Mouse (Mus musculus): ENCODE results near the gene Dhx16. TPM values are rescaled to one million over a fixed set of nuclear protein-coding genes. Genes with fewer than 3 reads are reported as not detected.

The Dhx16 gene
- total RNA-seq, 2 experiments from 2014 or later: 13.2 to 16.2 TPM

- intact Hi-C loops (cut with DNase I): loop anchor here (2.0 kb wide), 1 partner anchor 53 kb away; no protein-coding TSS in a partner anchor
- no peak overlapping the region for H3K27ac ChIP-seq
- no peak overlapping the region for H3K4me3 ChIP-seq
- no peak for DNase-seq
- TF ChIP-seq CTCF (IDR thresholded peaks at IDR 0.05): no peak
Measured at GRCm38 (mm10) chr17:35939941-35940340, 60.3 kb downstream of the Dhx16 start.

Small RNA genes lying within 50 kb of the gene (microRNA-seq; reads per million reads assigned to microRNA genes)
- gene Gm28033 (not detected), gene Mir1894 (not detected)

Other genes starting within 250 kb of the Dhx16 start
- gene Mucl3, start 236.1 kb upstream of the Dhx16 start, total RNA-seq (2021): not detected
- gene Vars2, start 212.2 kb upstream of the Dhx16 start, total RNA-seq (2021): 10 to 100 TPM; 12.8 to 16.8 TPM
- gene Gtf2h4, start 206.1 kb upstream of the Dhx16 start, total RNA-seq (2021): 10 to 100 TPM; 18.1 to 24.2 TPM
- gene Ddr1, start 175.2 kb upstream of the Dhx16 start, total RNA-seq (2021): 10 to 100 TPM; 13.4 to 15.9 TPM
- 1 to 10 TPM; 4.4 to 8.6 TPM for gene Ier3, start 58.1 kb upstream of the Dhx16 start, total RNA-seq (2021)
- 10 to 100 TPM; 45.4 to 50.9 TPM for gene Flot1, start 56.6 kb upstream of the Dhx16 start, total RNA-seq (2021)
- 10 to 100 TPM; 29.7 to 40.0 TPM for gene Tubb5, start 41.5 kb upstream of the Dhx16 start, total RNA-seq (2021)
- gene Mdc1, start 38.3 kb upstream of the Dhx16 start, total RNA-seq (2021): 1 to 10 TPM; 3.6 to 4.4 TPM
- gene Nrm, start 18.5 kb upstream of the Dhx16 start, total RNA-seq (2021): under 1 TPM; 0.82 to 0.86 TPM
- gene Ppp1r18, start 14.2 kb upstream of the Dhx16 start, total RNA-seq (2021): 1 to 10 TPM; 3.9 to 7.9 TPM
- gene 2310061I04Rik, start 17.6 kb downstream of the Dhx16 start, total RNA-seq (2021): 10 to 100 TPM; 73.0 to 78.4 TPM
- gene Atat1, start 30.3 kb downstream of the Dhx16 start, total RNA-seq (2021): 1 to 10 TPM; 2.8 to 4.2 TPM
- gene Mrps18b, start 36.6 kb downstream of the Dhx16 start, total RNA-seq (2021): 10 to 100 TPM; 58.6 to 65.4 TPM
- gene Ppp1r10, start 36.6 kb downstream of the Dhx16 start, total RNA-seq (2021): 10 to 100 TPM; 15.6 to 34.8 TPM
- 10 to 100 TPM; 72.1 to 74.9 TPM for gene Abcf1, start 89.9 kb downstream of the Dhx16 start, total RNA-seq (2021)
- gene Gnl1, start 100.0 kb downstream of the Dhx16 start, total RNA-seq (2021): 10 to 100 TPM; 19.8 to 20.9 TPM
- gene Prr3, start 100.4 kb downstream of the Dhx16 start, total RNA-seq (2021): 1 to 10 TPM; 2.6 to 2.8 TPM
- 1 to 10 TPM; 2.0 to 2.5 TPM for gene H2-T24, start 140.7 kb downstream of the Dhx16 start, total RNA-seq (2021)
- 1 to 10 TPM; 6.3 to 9.2 TPM for gene H2-T23, start 153.0 kb downstream of the Dhx16 start, total RNA-seq (2021)
- gene H2-T22, start 162.9 kb downstream of the Dhx16 start, total RNA-seq (2021): 1 to 10 TPM; 8.8 to 9.7 TPM
- not detected for gene Gm6034, start 163.1 kb downstream of the Dhx16 start, total RNA-seq (2021)
- gene Gm11127, start 178.6 kb downstream of the Dhx16 start, total RNA-seq (2021): 1 to 10 TPM; 1.5 to 2.1 TPM
- not detected for gene Gm19684, start 241.9 kb downstream of the Dhx16 start, total RNA-seq (2021)
- not detected for gene Gm7030, start 249.6 kb downstream of the Dhx16 start, total RNA-seq (2021)